Mouse (Mus musculus): ENCODE measurements around the gene Wdr3.
A peak's percentile ranks its signal among the peaks of the same experiment; 100 is the strongest.

The Wdr3 gene

DNA sequence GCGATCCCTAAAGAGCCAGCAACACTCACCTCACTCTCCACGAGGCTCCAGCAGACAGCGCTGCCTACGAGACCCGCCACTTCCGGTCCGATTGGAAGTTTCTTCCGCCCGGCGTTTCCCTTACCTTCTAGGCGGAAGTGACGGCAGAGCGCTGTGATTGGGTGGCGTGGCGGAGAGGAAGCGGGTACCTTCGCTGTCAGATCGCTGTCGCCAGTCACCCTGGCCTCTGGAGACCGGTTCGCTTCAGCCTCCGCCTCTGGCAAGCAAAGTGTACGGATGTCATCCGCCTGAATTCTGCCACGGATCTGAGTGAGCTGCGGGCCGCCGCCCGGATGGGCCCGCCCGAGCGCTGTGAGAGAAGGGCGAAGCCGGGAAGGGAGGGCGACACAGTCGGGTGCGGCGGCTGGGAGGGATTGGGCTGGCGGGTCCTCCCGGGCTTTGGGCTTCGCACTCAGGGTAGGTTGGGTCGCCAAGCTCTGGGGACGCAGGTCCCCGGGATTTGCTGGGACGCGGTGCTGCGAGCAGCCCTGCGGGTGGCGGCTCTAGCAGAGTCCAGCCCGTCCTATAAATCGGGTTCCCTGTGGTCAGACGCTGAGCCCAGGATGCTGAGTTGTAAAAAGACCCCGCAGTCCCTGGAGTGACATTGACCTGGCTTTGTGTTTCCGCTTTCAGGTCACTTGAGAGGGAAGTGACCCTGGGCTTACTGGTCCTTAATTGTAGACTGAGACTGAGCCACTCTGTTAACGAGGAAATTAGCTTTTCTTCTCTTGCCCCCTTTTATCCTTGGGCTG, at the start of gene Wdr3, which contains the start of gene Gdap2:
Wdr3 (minus strand) TSS at position 93 of the 791 bp plus-strand sequence.
Gdap2 (plus strand) TSS at position 67 of the 791 bp plus-strand sequence.
- peak; percentile 91 for DNase-seq (ENCODE audit: low spot score)

DNA sequence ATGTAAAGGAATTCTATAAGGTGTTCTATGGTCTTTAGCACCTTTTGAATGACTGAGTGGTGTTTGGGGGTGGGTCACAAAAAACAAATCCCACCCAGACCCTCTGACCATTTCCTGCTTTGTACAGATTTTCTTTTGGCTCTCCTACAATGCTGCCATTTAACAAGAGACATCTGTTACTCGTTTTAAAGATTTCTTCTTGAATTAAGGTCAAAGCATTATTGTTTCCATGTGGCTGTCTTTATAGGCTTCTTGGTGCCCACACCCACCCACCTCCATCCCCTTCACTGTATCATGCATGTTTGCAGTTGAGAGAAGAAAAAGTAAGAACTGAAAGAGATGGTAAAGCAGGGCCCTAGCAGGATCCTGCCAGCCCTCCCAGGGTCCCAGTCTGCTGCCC, 44.8 kb upstream of the Wdr3 start:
- no peak for DNase-seq (ENCODE audit: low spot score)

DNA sequence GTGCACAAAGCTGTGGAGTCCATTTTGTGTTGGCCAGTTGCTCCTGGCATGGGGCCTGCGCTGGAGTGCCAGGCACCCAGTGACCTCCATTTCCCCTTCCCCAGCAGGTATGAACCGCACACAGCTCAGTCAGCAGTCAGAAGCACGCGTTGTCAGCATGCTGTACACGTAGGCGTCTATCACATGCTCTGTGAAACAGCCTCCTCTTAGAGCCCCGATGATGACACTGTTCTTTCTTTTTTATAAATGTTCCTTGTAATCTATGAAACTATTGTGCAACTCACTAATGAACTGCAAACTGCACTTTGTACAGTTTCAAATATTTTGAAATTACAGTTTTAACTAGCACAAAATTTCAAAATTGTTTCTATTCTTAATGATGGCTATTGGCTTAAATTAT, 39.3 kb upstream of the Wdr3 start:
- DNase-seq (ENCODE audit: low spot score), result no peak

DNA sequence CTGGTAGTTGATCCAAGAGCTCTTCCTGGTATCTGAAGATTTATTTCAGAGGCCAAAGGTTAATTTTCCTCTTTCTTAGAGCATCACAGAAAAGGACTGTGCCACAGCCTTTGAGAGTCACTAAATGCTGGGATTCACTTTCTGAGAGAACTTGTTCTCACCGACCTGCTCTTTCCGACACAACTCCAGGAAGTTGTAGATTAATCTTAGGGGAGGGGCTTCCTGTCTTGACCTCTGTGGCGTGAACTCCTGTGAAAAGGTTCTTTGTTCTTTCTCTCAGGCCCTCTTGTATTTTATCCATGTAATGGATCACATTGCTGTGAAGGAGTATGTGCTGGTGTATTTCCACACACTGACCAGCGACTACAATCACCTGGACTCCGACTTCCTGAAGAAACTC, 32.0 kb upstream of the Wdr3 start:
- no peak for DNase-seq (ENCODE audit: low spot score)

DNA sequence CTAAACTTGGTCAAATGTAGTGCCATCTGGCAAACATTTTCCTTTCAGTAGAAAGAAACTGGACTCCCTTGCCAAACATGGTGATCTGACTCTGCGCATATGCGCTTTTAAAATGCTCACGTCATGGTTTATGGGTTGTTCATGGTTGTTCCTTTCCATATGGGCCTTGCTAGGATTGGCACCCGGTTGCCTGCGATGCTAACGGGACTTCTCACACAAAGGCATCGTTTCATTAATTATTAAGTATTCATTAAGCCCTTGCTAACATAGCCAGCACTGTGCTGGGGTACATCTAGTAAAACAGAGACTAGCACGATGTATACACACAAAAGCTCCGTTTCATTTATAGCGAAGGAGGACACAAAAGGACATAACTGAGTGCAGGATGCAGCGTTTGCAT, 27.7 kb upstream of the Wdr3 start:
- no peak for DNase-seq (ENCODE audit: low spot score)

DNA sequence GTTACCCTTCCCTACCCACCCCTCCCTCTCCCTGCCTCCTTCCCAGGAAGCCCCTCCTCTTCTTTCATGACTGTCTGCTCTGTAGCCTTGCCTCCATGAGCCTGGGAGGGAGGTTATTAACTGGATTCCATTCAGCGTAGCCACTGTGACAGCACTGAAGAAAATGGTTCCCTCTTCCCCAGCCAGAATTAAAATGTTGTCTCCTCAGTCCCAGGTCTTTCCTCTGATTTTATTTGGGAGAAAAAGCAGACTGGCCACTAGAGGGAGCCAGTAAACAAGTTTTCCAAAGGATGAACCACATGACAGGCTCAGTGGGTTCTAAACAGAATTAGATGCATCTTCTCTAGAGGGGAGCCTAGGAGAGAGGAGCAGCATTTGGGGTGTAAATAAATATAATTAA, 27.2 kb upstream of the Wdr3 start:
- peak; percentile 77 for DNase-seq (ENCODE audit: low spot score)

DNA sequence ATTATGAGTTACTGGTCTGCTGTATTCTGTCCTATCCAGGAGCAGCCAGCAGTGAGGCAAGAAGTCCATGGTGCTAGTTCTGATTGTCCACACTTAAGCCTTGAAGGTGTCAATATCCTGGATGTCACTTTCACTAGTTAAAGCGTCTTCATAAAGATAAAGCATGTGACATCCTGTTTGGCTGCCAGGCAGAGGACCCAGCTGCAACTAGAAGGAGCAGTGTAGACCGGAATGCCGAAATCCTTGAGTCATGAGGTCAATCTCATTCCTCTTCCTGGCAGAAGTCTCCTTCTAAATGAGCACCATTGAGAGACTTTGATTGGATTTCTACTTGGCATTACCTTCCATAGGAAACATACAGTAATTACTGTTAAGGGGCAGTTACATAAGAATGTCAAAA, 18.3 kb upstream of the Wdr3 start:
- DNase-seq (ENCODE audit: low spot score), result no peak

DNA sequence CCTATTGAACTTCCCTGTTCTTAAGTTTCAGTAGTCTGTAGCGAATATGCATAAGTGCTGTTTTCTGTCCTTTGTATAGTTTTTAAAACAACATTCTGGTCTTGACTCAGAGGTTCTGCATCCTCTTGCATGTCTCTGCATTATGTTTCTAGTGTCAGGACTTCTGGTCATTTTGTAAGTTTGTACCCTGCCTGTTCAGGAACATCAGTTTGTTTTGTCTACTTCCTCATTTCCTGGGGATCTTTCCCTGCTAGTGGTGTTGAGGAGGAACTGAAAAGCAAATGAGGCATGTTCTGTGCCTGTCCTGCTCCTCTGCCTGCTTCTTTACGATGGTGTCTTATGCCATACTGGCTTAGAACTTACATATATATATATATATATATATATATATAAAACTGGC, 13.8 kb upstream of the Wdr3 start:
- DNase-seq (ENCODE audit: low spot score), result no peak

DNA sequence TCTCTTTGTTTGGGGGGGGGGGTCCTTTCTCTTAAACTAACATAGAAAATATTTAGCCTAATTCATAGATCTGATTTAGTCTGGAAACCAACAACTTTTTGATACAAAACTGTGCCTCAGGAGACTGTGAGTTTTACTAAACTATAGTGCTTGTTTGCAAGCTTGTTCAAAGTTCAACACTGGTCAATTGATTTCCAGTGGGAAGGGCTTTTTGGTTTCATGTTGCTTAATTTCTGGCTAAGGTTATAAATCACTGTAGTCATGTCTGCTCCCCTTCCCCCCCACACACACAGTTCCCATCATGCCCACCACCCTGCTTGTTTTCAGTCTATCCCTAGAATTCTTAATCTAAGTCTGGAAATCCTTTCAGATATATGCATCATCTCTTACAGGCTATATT, 2.8 kb upstream of the Wdr3 start:
- DNase-seq (ENCODE audit: low spot score), result no peak

DNA sequence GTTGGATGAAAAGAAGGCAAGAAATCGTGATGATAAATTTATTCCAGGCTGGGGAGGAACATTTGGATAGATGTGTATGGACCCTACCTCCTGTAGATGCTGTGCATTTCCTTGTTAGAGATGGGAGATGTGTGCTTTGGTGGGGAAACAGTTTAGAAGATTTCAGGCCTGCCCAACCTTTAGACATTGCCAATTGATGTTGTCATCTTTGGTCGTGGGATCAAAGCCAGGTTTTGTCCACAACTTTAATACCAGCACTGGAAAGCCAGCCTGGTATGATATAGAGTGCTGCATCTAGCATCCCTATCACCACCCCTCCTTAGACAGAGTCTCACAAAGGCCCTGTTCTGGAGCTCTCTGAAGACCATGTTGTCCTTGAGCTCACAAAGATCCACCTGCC, 1.3 kb upstream of the Wdr3 start:
- DNase-seq (ENCODE audit: low spot score), result no peak

DNA sequence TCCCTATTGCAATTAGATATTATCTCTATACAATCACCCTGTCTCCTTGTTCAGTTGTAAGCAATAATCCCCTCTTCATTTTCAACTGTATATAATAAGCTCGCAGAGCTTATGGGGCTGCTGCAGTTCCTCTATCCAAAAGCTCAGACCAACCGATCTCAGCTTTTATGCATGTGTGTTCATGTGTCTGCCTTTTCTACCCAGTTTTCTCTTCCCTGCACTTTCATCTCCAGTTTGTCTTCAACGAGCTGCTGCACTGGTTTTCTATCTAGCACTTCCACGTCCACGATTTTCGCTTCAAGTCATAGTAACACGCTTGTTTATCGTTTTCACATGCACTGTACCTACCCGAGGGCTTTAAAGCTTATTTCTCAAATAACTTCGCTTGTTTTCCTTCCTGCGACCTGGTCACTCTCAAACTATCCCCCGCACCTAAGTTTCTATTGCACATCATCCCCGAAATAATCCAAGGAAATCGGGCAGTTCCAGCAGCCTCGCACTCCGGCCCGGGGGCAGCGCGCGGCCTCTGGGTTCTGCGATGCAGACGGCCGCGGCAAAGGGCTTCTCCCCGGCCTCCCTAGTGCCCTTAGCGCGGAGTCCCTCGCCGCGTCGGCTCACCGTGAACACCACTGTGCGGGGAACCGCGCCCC, 417 bp downstream of the Wdr3 start:
- no peak for DNase-seq (ENCODE audit: low spot score)

DNA sequence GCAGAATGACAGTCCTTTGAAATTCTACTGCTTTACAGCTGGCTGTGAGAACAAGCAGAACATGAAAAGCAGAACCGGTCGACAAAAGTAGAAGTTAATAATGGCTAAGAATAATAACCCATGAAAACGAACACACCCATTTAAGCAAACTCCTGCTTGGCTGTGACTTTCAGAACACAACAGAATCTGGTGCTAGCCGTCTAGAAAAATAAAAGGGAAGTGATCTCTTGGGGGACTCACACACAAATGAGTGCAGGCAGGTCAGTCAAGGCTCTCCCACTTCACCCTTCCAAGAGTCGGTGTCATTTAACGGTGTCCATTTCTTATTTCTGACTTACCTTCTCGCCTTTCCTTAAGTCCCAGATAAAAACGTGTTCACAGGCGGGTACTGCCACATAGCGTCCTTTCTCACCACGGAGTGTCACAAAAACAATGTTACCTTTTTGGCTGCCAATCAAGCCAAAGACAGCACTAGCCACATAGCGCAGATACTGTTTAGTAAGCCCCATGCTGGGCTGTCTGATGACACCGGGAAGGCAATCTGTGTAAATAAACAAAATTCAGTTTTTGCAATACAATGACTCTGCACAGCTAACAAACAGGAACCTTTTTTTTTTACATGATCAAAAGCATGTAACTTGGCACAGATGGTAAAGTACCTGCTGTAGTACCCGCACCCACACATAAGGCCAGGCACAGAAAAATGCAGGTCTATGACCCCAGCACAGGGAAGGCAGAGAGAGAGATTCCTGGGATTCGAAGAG, 1.3 kb downstream of the Wdr3 start:
- no peak for DNase-seq (ENCODE audit: low spot score)

DNA sequence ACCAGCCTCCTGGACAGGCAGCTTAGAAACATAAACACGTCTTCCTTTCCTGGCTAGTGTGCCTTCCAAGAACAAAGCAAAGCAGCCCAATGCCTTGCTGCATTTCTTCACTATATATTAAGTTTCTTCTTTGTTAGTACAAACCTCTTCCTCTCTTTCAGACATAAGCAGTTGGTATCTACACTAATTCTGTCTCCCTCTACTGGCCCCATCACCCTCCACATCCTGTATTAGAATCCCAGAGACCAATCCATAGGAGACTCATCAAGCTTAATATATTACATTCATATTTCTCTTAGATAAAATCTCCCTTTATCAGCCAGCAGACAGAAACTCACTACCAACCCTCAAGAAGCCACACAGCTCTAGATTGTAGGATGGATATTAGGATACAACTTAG, 39.8 kb downstream of the Wdr3 start:
- DNase-seq (ENCODE audit: low spot score), result no peak

DNA sequence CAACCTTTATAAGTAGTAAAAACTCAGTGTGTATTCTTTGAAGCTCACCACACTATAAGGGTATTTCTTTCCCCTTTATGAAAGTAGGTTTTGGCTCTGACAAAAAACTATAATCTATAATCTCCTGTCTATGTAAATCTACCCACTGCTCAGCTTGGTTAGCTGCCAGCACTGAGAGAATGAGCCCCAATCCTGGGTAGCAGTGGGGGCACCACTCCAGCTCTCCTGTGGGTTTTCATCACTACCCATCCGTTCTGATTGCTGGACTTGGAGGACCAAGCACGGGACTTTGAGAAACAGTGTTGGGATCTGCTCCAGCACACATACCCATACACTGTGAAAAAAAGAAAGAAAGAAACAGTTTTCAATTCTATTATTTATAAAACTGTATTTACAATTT, 40.2 kb downstream of the Wdr3 start:
- DNase-seq (ENCODE audit: low spot score), result no peak

DNA sequence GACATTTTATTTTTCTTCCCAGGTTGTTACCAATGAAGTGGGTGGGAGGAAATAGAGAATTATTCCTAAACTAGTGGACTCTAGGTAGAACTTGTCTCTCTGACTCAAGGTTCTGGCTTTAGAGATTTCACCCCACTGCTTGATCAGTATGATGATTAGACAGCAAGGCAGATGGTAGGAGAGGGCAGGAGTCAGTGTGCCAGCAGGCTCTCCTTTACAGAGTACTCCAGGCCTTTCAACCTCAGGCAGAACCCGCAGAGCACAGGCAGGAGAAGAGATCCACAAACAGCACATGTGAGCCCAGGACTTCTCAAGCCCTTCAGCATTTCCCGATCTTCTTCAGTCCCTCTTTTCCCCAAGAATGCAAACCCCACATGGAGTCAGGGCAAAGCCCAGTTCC, 43.5 kb downstream of the Wdr3 start:
- no peak for DNase-seq (ENCODE audit: low spot score)

DNA sequence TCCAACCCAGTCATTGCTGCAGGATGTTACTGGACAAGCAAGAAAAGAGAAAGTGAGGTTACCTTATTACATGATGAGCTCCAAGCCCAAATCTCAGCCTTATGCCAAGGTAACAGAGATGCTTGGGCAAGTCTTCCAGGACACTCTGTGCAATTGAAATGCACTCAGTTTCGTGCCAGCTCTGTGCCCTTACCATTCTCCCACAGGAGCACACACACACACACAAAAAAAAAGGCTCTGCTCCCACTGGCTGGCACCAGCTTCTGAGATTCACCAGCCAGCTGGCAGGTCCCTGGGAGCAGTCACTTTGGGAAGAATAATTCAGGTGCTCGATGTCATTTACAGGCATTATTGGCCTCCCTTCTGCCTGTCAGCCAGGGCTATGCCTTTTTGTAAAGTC, 55.5 kb downstream of the Wdr3 start:
- DNase-seq (ENCODE audit: low spot score), result no peak

DNA sequence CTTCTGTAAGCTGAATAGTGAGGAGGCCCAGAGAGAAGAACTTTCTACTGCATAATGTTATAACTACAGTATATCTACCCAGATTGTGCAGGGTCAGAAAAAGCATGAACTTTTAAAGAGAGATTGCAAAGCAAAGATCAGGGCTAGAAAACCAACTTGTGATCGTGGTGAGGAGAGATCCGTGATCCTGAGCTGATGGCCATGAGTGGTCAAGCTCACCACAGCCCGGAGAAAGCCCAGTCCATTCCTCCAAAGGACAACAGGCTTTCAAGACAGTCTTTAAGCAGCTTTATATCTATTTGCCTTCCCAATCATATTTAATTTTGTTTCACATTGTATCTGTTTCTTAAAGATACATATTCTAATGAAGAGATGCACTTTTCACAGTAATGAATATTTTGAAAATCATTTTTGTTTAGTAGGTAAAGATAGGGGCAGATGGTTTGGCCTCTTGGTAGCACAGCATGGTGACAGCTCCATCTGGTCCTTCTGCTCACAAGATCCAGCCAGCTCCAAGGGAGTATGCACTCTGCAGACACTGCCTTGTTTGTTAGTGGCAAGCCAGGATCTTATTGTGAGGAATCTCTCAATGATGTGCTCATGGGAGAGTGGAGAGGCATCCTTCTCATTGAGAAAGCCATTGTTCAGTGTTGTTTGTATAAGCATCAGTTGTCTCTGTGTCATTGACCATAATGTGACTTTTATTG, 59.7 kb downstream of the Wdr3 start:
- no peak for DNase-seq (ENCODE audit: low spot score)

All from ovary, postnatal 14 days (tissue).